Mouse (Mus musculus): ENCODE measurements around the gene Naa80. TPM values are rescaled to one million over a fixed set of nuclear protein-coding genes. Genes with fewer than 3 reads are reported as not detected.

The Naa80 gene
- polyA plus RNA-seq, 1 experiment: 28.8 TPM

- no peak for DNase-seq (ENCODE audit: low read depth)
- TF ChIP-seq POLR2A (IDR thresholded peaks at IDR 0.05; ENCODE audit: borderline replicate concordance, extremely low read depth, insufficient read depth, insufficient read length, poor library complexity, severe bottlenecking) (no peak), CTCF (IDR thresholded peaks at IDR 0.05; ENCODE audit: borderline replicate concordance, extremely low read depth, insufficient read depth, insufficient read length) (no peak)
These were observed 11.5 kb downstream of the Naa80 start for GRCm38 (mm10) chr9:107590058-107590772.

- TF ChIP-seq CTCF (IDR thresholded peaks at IDR 0.05; ENCODE audit: borderline replicate concordance, extremely low read depth, insufficient read depth, insufficient read length): no peak
- TF ChIP-seq POLR2A (IDR thresholded peaks at IDR 0.05; ENCODE audit: borderline replicate concordance, extremely low read depth, insufficient read depth, insufficient read length, poor library complexity, severe bottlenecking): no peak
- DNase-seq (ENCODE audit: low read depth): no peak
These were observed 12.0 kb downstream of the Naa80 start for GRCm38 (mm10) chr9:107590773-107591060.

- TF ChIP-seq POLR2A (IDR thresholded peaks at IDR 0.05; ENCODE audit: borderline replicate concordance, extremely low read depth, insufficient read depth, insufficient read length, poor library complexity, severe bottlenecking): no peak
- TF ChIP-seq CTCF (IDR thresholded peaks at IDR 0.05; ENCODE audit: borderline replicate concordance, extremely low read depth, insufficient read depth, insufficient read length): no peak
- DNase-seq (ENCODE audit: low read depth): peak; percentile 56
These were observed 14.7 kb downstream of the Naa80 start for GRCm38 (mm10) chr9:107593101-107593976.

DNA sequence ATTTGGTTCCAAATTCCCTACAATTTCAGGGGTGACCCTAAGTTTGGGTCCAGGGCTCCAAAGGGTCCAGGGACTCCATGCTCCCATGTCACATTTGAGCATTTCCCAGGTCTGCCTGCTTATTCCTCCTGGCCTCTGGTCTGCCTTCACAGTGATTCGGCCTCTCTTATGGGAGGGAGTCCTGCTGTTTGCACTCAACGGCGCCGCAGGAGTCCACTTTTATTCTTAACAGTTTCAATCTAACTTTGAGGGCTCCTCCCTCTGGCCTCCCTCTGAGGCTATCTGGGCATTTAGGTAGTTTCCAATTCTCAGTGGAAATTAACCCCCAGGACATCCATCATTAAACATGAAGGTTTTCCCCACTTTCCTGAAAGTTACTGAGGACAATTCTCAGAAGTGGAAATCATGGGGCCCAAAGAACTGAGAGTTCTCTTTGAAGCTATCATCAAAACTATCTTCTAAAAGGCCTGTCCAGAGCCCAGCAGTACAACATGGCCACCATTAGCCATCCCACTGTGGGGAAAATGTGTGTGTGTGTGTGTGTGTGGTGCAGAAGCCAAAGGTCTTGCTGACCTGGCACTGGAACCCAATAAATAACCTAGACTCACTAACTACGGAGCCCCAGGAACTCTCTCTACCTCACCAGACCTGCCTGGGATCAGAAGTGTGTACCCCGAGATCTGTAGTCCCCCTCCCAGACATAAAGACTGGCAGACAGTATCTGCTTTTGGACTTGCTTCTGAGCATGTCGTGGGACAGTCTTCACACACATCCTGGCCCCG, 15.8 kb downstream of the Naa80 start:
- DNase-seq (ENCODE audit: low read depth): no peak
- TF ChIP-seq CTCF (IDR thresholded peaks at IDR 0.05; ENCODE audit: borderline replicate concordance, extremely low read depth, insufficient read depth, insufficient read length) (no peak), POLR2A (IDR thresholded peaks at IDR 0.05; ENCODE audit: borderline replicate concordance, extremely low read depth, insufficient read depth, insufficient read length, poor library complexity, severe bottlenecking) (no peak)

DNA sequence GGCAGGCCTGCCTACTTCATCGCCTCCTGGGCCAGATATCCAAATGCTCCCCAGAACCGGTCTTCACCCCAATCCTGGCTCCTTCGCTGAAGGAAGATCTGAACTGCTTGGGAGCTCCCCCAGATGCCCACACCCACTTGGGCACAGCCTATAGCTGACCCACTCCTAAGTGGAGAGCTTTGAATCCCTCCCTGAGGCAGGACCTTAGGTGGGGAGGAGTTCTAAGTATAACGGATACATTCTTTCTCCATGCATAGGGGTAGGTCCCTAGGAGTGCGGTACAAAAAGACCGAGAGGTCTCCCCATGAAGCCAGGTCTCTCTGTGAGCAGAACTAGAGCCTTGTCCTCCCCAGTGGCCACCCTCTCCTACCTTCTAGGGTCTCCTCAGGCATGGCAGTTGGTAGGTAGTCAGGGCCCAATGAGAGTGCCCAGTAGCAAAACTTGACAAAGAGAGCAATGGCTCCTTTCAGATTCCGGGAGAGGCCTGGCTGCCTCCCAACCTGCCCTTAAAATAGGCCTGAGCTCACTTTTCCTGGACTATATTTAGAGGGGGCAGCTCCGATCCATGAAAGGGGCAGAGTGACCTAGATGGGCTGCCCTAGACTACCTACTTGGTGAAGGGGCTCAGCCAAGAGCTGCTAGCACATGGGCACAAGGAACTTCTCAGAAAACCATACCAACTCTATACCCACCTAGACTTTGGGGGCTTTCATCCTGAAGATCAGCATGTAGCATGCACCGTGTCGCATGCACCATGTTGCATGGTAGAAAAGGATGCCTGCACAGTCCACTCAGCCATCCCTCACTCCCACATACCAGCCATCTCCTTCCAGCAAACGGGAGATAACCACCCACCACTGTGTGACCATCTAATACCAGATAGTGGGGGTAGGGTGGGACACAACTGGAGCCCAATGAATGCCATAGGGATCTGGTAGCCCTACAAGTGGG, 18.2 kb downstream of the Naa80 start:
- TF ChIP-seq POLR2A (IDR thresholded peaks at IDR 0.05; ENCODE audit: borderline replicate concordance, extremely low read depth, insufficient read depth, insufficient read length, poor library complexity, severe bottlenecking) (no peak), CTCF (IDR thresholded peaks at IDR 0.05; ENCODE audit: borderline replicate concordance, extremely low read depth, insufficient read depth, insufficient read length) (no peak)
- DNase-seq (ENCODE audit: low read depth): no peak

DNA sequence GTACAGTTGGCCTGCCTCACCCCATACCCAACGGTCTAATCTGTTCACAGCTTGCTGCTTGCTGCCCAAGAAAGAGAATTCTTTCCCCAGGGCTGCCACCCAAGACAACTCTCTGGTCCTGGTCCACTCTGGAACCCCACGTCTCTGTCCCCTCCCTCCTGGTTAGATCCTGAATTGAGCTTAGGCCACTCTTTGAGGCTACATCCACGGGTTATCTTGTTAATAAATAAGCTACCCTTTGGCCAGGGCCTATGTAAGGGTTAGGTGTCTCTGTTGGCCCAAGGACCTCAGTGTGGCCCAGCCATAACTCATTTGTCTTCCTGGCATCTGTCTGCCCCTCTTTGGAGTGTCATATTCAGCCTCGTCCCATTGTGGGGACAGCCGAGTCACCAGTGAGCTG, 19.7 kb downstream of the Naa80 start:
- DNase-seq (ENCODE audit: low read depth): no peak
- no peak for TF ChIP-seq POLR2A (IDR thresholded peaks at IDR 0.05; ENCODE audit: borderline replicate concordance, extremely low read depth, insufficient read depth, insufficient read length, poor library complexity, severe bottlenecking)
- no peak for TF ChIP-seq CTCF (IDR thresholded peaks at IDR 0.05; ENCODE audit: borderline replicate concordance, extremely low read depth, insufficient read depth, insufficient read length)

- TF ChIP-seq POLR2A (IDR thresholded peaks at IDR 0.05; ENCODE audit: borderline replicate concordance, extremely low read depth, insufficient read depth, insufficient read length, poor library complexity, severe bottlenecking): no peak
- TF ChIP-seq CTCF (IDR thresholded peaks at IDR 0.05; ENCODE audit: borderline replicate concordance, extremely low read depth, insufficient read depth, insufficient read length): no peak
- no peak for DNase-seq (ENCODE audit: low read depth)
These were observed 20.7 kb downstream of the Naa80 start for GRCm38 (mm10) chr9:107599433-107599832.

- DNase-seq (ENCODE audit: low read depth): no peak
- TF ChIP-seq POLR2A (IDR thresholded peaks at IDR 0.05; ENCODE audit: borderline replicate concordance, extremely low read depth, insufficient read depth, insufficient read length, poor library complexity, severe bottlenecking): no peak
- no peak for TF ChIP-seq CTCF (IDR thresholded peaks at IDR 0.05; ENCODE audit: borderline replicate concordance, extremely low read depth, insufficient read depth, insufficient read length)
These were observed 21.2 kb downstream of the Naa80 start for GRCm38 (mm10) chr9:107599842-107600241.

DNA sequence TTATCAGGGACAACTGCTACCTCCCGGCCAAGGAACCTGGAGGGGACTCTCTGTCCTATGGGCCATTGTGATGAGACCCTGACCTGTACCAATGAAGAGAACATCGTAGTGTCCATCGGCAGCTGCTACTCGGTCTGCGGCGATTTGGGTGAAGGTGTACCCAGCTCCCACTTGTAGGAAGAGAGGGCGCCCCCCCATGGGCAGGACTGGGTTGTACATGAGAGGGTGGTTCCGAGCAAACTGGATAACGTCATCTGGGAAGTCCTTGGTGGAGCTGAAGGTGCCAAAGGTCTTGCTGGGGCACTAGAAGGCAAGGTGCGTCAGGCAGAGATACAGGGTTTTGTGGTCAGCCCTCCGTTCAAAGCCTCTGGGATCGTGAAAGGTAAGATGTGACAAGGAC, 22.1 kb downstream of the Naa80 start:
- TF ChIP-seq POLR2A (IDR thresholded peaks at IDR 0.05; ENCODE audit: borderline replicate concordance, extremely low read depth, insufficient read depth, insufficient read length, poor library complexity, severe bottlenecking) (no peak), CTCF (IDR thresholded peaks at IDR 0.05; ENCODE audit: borderline replicate concordance, extremely low read depth, insufficient read depth, insufficient read length) (no peak)
- DNase-seq (ENCODE audit: low read depth): no peak

GRCm38 (mm10) chr9:107601275-107601674, 22.6 kb downstream of the Naa80 start:
- TF ChIP-seq CTCF (IDR thresholded peaks at IDR 0.05; ENCODE audit: borderline replicate concordance, extremely low read depth, insufficient read depth, insufficient read length) (no peak), POLR2A (IDR thresholded peaks at IDR 0.05; ENCODE audit: borderline replicate concordance, extremely low read depth, insufficient read depth, insufficient read length, poor library complexity, severe bottlenecking) (no peak)
- DNase-seq (ENCODE audit: low read depth): no peak

Data from brain, embryonic 14.5 days (tissue).